Mouse (Mus musculus): ENCODE data around the gene Ttll5. TPM values are rescaled to one million over a fixed set of nuclear protein-coding genes. Genes with fewer than 3 reads are reported as not detected.
A peak's percentile ranks its signal among the peaks of the same experiment; 100 is the strongest.

Ttll5 gene
- polyA plus RNA-seq, 1 experiment from 2014 or later = 19.9 TPM

- Histone ChIP-seq H3K4me3 (ENCODE audit: low read depth, low read length) (no peak overlapping the region), H3K9ac (ENCODE audit: low read length) (no peak overlapping the region), H3K36me3 (ENCODE audit: control insufficient read depth, insufficient read depth, low read length) (no peaks in the 10 kb centered on the region), H3K9me3 (ENCODE audit: control insufficient read depth, low read length) (no peaks in the 10 kb centered on the region), H3K4me2 (ENCODE audit: low read depth, low read length, severe bottlenecking) (no peak overlapping the region), H3K4me1 (replicated peaks; ENCODE audit: control insufficient read depth, insufficient read depth, low read length) (no peaks in the 10 kb centered on the region), H3K27ac (ENCODE audit: low read depth, low read length) (no peak overlapping the region), H3K27me3 (ENCODE audit: control insufficient read depth, insufficient read depth, low read length) (no peaks in the 10 kb centered on the region)
- 17% methylated on average over 6 of the region's 6 CpGs for WGBS
- DNase-seq (ENCODE audit: low spot score) (peak; percentile 54), ATAC-seq (replicated peaks; ENCODE audit: low FRiP score) (no peak)
Observed at GRCm38 (mm10) chr12:85869423-85869822, 45.0 kb downstream of the Ttll5 start.

GRCm38 (mm10) chr12:85879631-85880314, 55.3 kb downstream of the Ttll5 start:
- H3K9ac ChIP-seq (ENCODE audit: low read length) = no peak overlapping the region
- H3K9me3 ChIP-seq (ENCODE audit: control insufficient read depth, low read length) = no peaks in the 10 kb centered on the region
- ATAC-seq (replicated peaks; ENCODE audit: low FRiP score) = no peak
- H3K27me3 ChIP-seq (ENCODE audit: control insufficient read depth, insufficient read depth, low read length) = no peaks in the 10 kb centered on the region
- DNase-seq (ENCODE audit: low spot score) = no peak
- H3K4me2 ChIP-seq (ENCODE audit: low read depth, low read length, severe bottlenecking) = no peak overlapping the region
- no peaks in the 10 kb centered on the region; the same call in 1 of the 2 replicates for H3K36me3 ChIP-seq (ENCODE audit: control insufficient read depth, insufficient read depth, low read length)
- H3K4me3 ChIP-seq (ENCODE audit: low read depth, low read length) = no peak overlapping the region
- 89% methylated on average over 8 of the region's 8 CpGs for WGBS
- no peaks in the 10 kb centered on the region for H3K4me1 ChIP-seq (replicated peaks; ENCODE audit: control insufficient read depth, insufficient read depth, low read length)
- H3K27ac ChIP-seq (ENCODE audit: low read depth, low read length) = no peak overlapping the region

DNA sequence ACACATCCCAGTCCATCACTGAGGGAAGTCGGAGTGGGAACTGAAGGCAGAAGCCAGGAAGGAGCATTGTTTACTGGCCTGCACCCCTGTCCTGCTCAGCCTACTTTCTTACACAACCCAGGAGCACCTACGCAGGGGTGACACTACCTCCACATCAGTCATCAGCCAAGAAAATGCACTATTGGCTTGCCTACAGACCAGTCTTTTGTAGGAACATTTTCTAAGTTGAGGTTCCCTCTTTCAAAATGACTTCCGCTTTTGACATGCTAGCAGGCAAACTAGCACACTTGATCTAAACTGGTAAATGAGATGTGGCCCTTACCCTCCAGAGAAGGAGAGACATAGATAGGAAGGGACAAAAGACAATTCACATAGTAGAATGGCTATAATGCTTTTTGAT, 60.6 kb downstream of the Ttll5 start:
- Histone ChIP-seq H3K4me2 (ENCODE audit: low read depth, low read length, severe bottlenecking) (no peak overlapping the region), H3K9ac (ENCODE audit: low read length) (no peak overlapping the region), H3K4me3 (ENCODE audit: low read depth, low read length) (no peak overlapping the region), H3K4me1 (replicated peaks; ENCODE audit: control insufficient read depth, insufficient read depth, low read length) (no peaks in the 10 kb centered on the region), H3K36me3 (ENCODE audit: control insufficient read depth, insufficient read depth, low read length) (no peaks in the 10 kb centered on the region), H3K27me3 (ENCODE audit: control insufficient read depth, insufficient read depth, low read length) (no peaks in the 10 kb centered on the region), H3K27ac (ENCODE audit: low read depth, low read length) (no peak overlapping the region), H3K9me3 (ENCODE audit: control insufficient read depth, low read length) (no peaks in the 10 kb centered on the region)
- DNase-seq (ENCODE audit: low spot score) (no peak), ATAC-seq (replicated peaks; ENCODE audit: low FRiP score) (no peak)
- WGBS = 89% methylated on average over 3 of the region's 3 CpGs

DNA sequence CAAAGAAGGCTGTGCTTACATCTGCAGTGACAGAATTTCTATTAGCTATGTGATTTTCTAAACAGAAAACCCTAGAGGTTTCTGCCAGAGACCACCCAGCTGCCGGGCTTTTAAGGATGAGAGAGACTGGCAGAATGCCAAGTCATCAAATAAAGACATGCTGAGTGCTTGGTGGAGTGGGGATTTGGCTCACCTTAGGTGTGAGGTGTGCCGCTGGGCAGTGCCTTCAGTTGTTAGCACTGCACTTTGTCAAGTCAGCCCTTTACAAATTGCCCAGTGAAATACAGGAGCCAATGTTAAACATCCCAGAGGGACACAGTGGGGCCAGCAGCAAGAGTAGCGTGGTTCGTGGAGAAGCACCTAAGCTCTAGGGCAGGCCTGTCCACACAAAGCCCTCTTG, 65.6 kb downstream of the Ttll5 start:
- no peaks in the 10 kb centered on the region for H3K27me3 ChIP-seq (ENCODE audit: control insufficient read depth, insufficient read depth, low read length)
- H3K9me3 ChIP-seq (ENCODE audit: control insufficient read depth, low read length) = no peaks in the 10 kb centered on the region
- H3K4me2 ChIP-seq (ENCODE audit: low read depth, low read length, severe bottlenecking) = no peak overlapping the region
- 76% methylated on average over 4 of the region's 4 CpGs for WGBS
- no peak overlapping the region for H3K9ac ChIP-seq (ENCODE audit: low read length)
- ATAC-seq (replicated peaks; ENCODE audit: low FRiP score) (no peak), DNase-seq (ENCODE audit: low spot score) (no peak)
- no peaks in the 10 kb centered on the region; the same call in 1 of the 2 replicates for H3K36me3 ChIP-seq (ENCODE audit: control insufficient read depth, insufficient read depth, low read length)
- H3K4me1 ChIP-seq (replicated peaks; ENCODE audit: control insufficient read depth, insufficient read depth, low read length) = no peaks in the 10 kb centered on the region
- H3K27ac ChIP-seq (ENCODE audit: low read depth, low read length) = no peak overlapping the region
- H3K4me3 ChIP-seq (ENCODE audit: low read depth, low read length) = no peak overlapping the region

- Histone ChIP-seq H3K4me2 (ENCODE audit: low read depth, low read length, severe bottlenecking) (no peak overlapping the region), H3K9me3 (ENCODE audit: control insufficient read depth, low read length) (no peaks in the 10 kb centered on the region), H3K4me1 (replicated peaks; ENCODE audit: control insufficient read depth, insufficient read depth, low read length) (0 out of 2 replicates have a peak, but pooled peaks cover 2% of the 10 kb centered on the region), H3K9ac (ENCODE audit: low read length) (no peak overlapping the region), H3K27ac (ENCODE audit: low read depth, low read length) (no peak overlapping the region), H3K4me3 (ENCODE audit: low read depth, low read length) (no peak overlapping the region), H3K36me3 (ENCODE audit: control insufficient read depth, insufficient read depth, low read length) (no peaks in the 10 kb centered on the region; the same call in 1 of the 2 replicates), H3K27me3 (ENCODE audit: control insufficient read depth, insufficient read depth, low read length) (no peaks in the 10 kb centered on the region)
- ATAC-seq (replicated peaks; ENCODE audit: low FRiP score) = no peak
- 91% methylated on average over 6 of the region's 6 CpGs for WGBS
- DNase-seq (ENCODE audit: low spot score) = no peak
Observed at GRCm38 (mm10) chr12:85903986-85904385, 79.5 kb downstream of the Ttll5 start.

DNA sequence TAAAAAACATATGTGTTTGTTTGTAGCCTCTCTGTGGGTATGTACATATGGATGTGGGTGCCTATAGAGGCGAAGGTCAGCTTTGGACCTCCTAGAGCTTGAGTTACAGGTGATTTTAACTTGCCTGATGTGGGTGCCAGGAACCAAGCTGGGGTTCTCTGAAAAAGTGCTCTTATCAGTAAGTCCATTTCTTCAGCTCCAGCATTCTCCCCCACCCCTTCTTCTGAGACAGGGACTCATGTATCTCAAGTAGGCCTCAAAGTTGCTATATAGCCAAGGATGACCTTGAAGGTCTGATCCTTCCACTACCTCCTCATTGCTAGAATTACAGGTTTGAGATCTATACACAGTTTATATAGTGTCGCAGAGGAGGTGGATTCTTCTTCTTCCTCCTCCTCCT, 81.2 kb downstream of the Ttll5 start:
- WGBS = 95% methylated on average over 2 of the region's 2 CpGs
- DNase-seq (ENCODE audit: low spot score) = no peak

DNA sequence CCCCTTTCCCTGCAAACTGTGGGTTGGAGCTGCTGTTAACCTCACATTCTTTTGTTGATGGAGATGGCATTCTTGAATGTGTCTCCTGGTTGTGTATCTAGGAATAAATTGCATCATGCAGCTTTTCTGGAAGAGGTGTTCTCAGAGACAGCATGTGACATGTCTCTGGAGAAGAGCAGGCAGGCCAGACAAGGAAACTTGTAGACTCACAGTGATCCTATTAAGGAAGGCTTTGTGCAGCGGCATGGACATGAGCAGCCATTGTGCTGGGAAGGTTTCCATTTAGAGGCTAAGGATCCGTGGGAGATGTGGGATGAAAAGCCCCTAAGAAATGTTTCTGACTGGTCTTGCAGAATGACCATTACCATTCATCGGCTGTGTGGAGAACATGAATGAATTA, 83.4 kb downstream of the Ttll5 start:
- H3K4me3 ChIP-seq (ENCODE audit: low read depth, low read length) = no peak overlapping the region
- H3K9ac ChIP-seq (ENCODE audit: low read length) = no peak overlapping the region
- no peak for ATAC-seq (replicated peaks; ENCODE audit: low FRiP score)
- H3K9me3 ChIP-seq (ENCODE audit: control insufficient read depth, low read length) = no peaks in the 10 kb centered on the region
- H3K4me2 ChIP-seq (ENCODE audit: low read depth, low read length, severe bottlenecking) = no peak overlapping the region
- WGBS = 20% methylated on average over 3 of the region's 3 CpGs
- H3K27ac ChIP-seq (ENCODE audit: low read depth, low read length) = no peak overlapping the region
- no peak for DNase-seq (ENCODE audit: low spot score)
- 0 out of 2 replicates have a peak, but pooled peaks cover 2% of the 10 kb centered on the region for H3K4me1 ChIP-seq (replicated peaks; ENCODE audit: control insufficient read depth, insufficient read depth, low read length)
- no peaks in the 10 kb centered on the region for H3K27me3 ChIP-seq (ENCODE audit: control insufficient read depth, insufficient read depth, low read length)
- H3K36me3 ChIP-seq (ENCODE audit: control insufficient read depth, insufficient read depth, low read length) = no peaks in the 10 kb centered on the region

More for the DNA sequence above, 81.2 kb downstream of the Ttll5 start:
- no peak for ATAC-seq (replicated peaks; ENCODE audit: low FRiP score)
- Histone ChIP-seq H3K9me3 (ENCODE audit: control insufficient read depth, low read length) (no peaks in the 10 kb centered on the region), H3K27me3 (ENCODE audit: control insufficient read depth, insufficient read depth, low read length) (no peaks in the 10 kb centered on the region), H3K4me2 (ENCODE audit: low read depth, low read length, severe bottlenecking) (no peak overlapping the region), H3K27ac (ENCODE audit: low read depth, low read length) (no peak overlapping the region), H3K9ac (ENCODE audit: low read length) (no peak overlapping the region), H3K4me1 (replicated peaks; ENCODE audit: control insufficient read depth, insufficient read depth, low read length) (0 out of 2 replicates have a peak, but pooled peaks cover 2% of the 10 kb centered on the region), H3K4me3 (ENCODE audit: low read depth, low read length) (no peak overlapping the region), H3K36me3 (ENCODE audit: control insufficient read depth, insufficient read depth, low read length) (no peaks in the 10 kb centered on the region; the same call in 1 of the 2 replicates)

- Histone ChIP-seq H3K9ac (ENCODE audit: low read length) (no peak overlapping the region), H3K4me1 (replicated peaks; ENCODE audit: control insufficient read depth, insufficient read depth, low read length) (0 out of 2 replicates have a peak, but pooled peaks cover 2% of the 10 kb centered on the region), H3K27me3 (ENCODE audit: control insufficient read depth, insufficient read depth, low read length) (no peaks in the 10 kb centered on the region), H3K9me3 (ENCODE audit: control insufficient read depth, low read length) (no peaks in the 10 kb centered on the region), H3K4me3 (ENCODE audit: low read depth, low read length) (no peak overlapping the region), H3K36me3 (ENCODE audit: control insufficient read depth, insufficient read depth, low read length) (no peaks in the 10 kb centered on the region), H3K4me2 (ENCODE audit: low read depth, low read length, severe bottlenecking) (no peak overlapping the region), H3K27ac (ENCODE audit: low read depth, low read length) (no peak overlapping the region)
- ATAC-seq (replicated peaks; ENCODE audit: low FRiP score) = no peak
- no peak for DNase-seq (ENCODE audit: low spot score)
- 83% methylated on average over 6 of the region's 6 CpGs for WGBS
Observed at GRCm38 (mm10) chr12:85910811-85911210, 86.4 kb downstream of the Ttll5 start.
